Mouse (Mus musculus): ENCODE results near the gene Gm3633. TPM values are rescaled to one million over a fixed set of nuclear protein-coding genes. Genes with fewer than 3 reads are reported as not detected.
"Not testable (repeated sequence)": the region's sequence is repeated elsewhere in the genome, so short reads cannot be mapped to it uniquely, and the experiment has no call there.

The Gm3633 gene
- total RNA-seq (2021), result not detected
- long read RNA-seq, experiment 1, result 0 reads
- long read RNA-seq, experiment 2, result 0 reads

GRCm38 (mm10) chr14:42641817-42642216 is at the start of gene Gm3633:
Gm3633 (minus strand) TSS chr14:42641917.
- not testable (repeated sequence) for DNase-seq

GRCm38 (mm10) chr14:42655638-42656037 is 13.9 kb upstream of the Gm3633 start, which contains the start of gene Gm10378:
Gm10378 (plus strand) TSS chr14:42655938.
- not testable (repeated sequence) for DNase-seq

DNA sequence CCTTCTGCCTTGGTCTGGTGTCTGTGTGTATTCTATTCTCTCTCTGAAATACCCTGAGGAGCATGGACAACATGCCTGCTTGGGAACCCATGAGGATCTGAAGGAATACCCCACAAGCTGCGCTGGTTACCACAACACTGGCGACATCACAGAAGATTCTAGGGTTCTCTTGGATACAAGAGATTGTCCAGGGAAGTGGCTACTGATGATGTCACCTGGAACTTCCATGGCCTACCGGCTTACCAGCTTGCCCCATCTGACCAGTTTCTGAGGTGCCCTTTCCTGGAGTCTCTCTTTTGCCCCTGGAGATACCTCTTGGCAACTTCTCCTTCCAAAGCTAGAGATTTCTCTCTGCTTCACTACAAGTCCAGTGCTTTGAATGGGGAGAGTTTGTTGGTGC is 41.9 kb downstream of the Gm3633 start, which contains the start of gene Gm17124:
Gene Gm17124 (minus strand): TSS at position 101 of the 400 bp plus-strand sequence.
- not testable (repeated sequence) for DNase-seq

Small RNA genes lying within 50 kb of the gene (microRNA-seq; reads per million reads assigned to microRNA genes)
- 0 reads per million in 2 experiments for gene Gm23620 (ENCODE audit: borderline replicate concordance in 2 of 2)
- gene Gm25228 (ENCODE audit: borderline replicate concordance in 2 of 2), result 0 reads per million in 2 experiments

Other genes with a start within 250 kb of the Gm3633 start
- not detected for gene Gm8005, start 202.2 kb downstream of the Gm3633 start, total RNA-seq (2021)
- not detected for gene Gm8011, start 178.0 kb downstream of the Gm3633 start, total RNA-seq (2021)
- gene Gm8020, start 139.6 kb downstream of the Gm3633 start, total RNA-seq (2021), result not detected
- not detected for gene Gm8024, start 117.6 kb downstream of the Gm3633 start, total RNA-seq (2021)
- gene Gm17124, start 42.0 kb downstream of the Gm3633 start, total RNA-seq (2021), result not detected
- gene Gm10378, start 14.0 kb upstream of the Gm3633 start, total RNA-seq (2021), result not detected
- not detected for gene Gm3015, start 126.9 kb upstream of the Gm3633 start, total RNA-seq (2021)
- not detected for gene Gm10377, start 156.1 kb upstream of the Gm3633 start, total RNA-seq (2021)
- not detected for gene Gm21977, start 211.6 kb upstream of the Gm3633 start, total RNA-seq (2021)

Data from gastrocnemius, postnatal 25 days (tissue).